Mouse (Mus musculus): Measurements from ENCODE around the gene Calb2. TPM values are rescaled to one million over a fixed set of nuclear protein-coding genes. Genes with fewer than 3 reads are reported as not detected.

Gene Calb2
- polyA plus RNA-seq, 1 experiment from 2014 or later, result 0.15 TPM

Other genes starting within 250 kb of the Calb2 start
- gene Marveld3, start 206.0 kb downstream of the Calb2 start, polyA plus RNA-seq (2015; fragmentation: Nextera tagmentation; extraction: Ambion mirVana), result 6.5 and 7.1 TPM in 2 replicates
- gene Tat, start 177.8 kb downstream of the Calb2 start, polyA plus RNA-seq (2015; fragmentation: Nextera tagmentation; extraction: Ambion mirVana), result not detected in 2 replicates
- gene Chst4, start 128.5 kb downstream of the Calb2 start, polyA plus RNA-seq (2015; fragmentation: Nextera tagmentation; extraction: Ambion mirVana), result 0.94 and 1.6 TPM in 2 replicates
- 6.5 and 7.1 TPM in 2 replicates for gene Zfp612, start 88.5 kb downstream of the Calb2 start, polyA plus RNA-seq (2015; fragmentation: Nextera tagmentation; extraction: Ambion mirVana)
- not detected in 2 replicates for gene Gm21964, start 67.0 kb downstream of the Calb2 start, polyA plus RNA-seq (2015; fragmentation: Nextera tagmentation; extraction: Ambion mirVana)
- not detected in 2 replicates for gene Gm17720, start 65.5 kb downstream of the Calb2 start, polyA plus RNA-seq (2015; fragmentation: Nextera tagmentation; extraction: Ambion mirVana)
- gene Cmtr2, start 47.5 kb upstream of the Calb2 start, polyA plus RNA-seq (2015; fragmentation: Nextera tagmentation; extraction: Ambion mirVana), result 8.5 and 9.2 TPM in 2 replicates
- 0.14 and 0.23 TPM in 2 replicates for gene Hydin, start 98.8 kb upstream of the Calb2 start, polyA plus RNA-seq (2015; fragmentation: Nextera tagmentation; extraction: Ambion mirVana)